In the genomic region with DNA sequence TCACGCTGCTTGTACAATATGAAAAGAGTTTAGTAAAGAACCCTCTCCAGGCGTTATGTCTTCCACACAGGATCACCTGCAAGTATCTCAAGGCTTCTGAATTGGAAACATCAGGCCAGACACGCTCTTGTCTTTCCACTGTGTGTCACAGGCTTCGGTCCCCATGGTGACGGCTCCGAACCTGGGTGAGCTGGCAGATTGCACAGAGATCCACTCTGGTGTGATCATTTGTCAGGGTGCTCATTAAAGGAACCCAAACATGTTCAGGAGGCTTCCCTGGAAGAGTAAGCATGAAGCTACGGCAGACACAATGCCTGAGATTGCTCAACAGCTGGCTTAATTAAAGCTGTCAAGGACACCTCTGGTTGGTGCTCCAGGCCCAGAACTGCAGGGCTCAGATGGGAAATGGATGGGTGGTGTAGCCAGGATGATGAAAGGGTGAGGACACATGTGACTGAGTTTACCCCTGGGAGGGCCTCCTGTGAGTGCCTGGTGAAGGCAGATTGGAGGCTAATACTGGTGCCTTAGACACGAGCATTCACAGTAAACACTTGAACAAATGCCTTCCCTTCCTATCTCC, we compare ENCODE assay signal across 13 mouse cellular contexts.
DNase-seq lines count a peak whose midpoint lies in the region; ATAC-seq lines count a peak whose summit lies in the region.
"Had no signal": no experiment of that assay in that cellular context is flagged by ENCODE, and none has a peak within 500 bp of the region (broad histone marks: within the 10 kb centered on the region; RNA-seq: fewer than 3 reads in every experiment).

No protein-coding gene starts in this region.

- H3K4me1 ChIP-seq in forebrain, embryonic 12.5 days = peaks cover 13% of the 10 kb centered on the region
- H3K4me1 ChIP-seq in forebrain, embryonic 11.5 days (replicated peaks; ENCODE audit: control insufficient read depth, insufficient read depth, low read length) = no peaks in the 10 kb centered on the region
- no peaks in the 10 kb centered on the region for H3K4me1 ChIP-seq in midbrain, embryonic 14.5 days (ENCODE audit: control insufficient read depth, insufficient read depth, low read length)
- H3K4me1 ChIP-seq in midbrain, embryonic 11.5 days (ENCODE audit: control insufficient read depth, insufficient read depth, low read length) = no peaks in the 10 kb centered on the region
- no peaks in the 10 kb centered on the region for H3K4me1 ChIP-seq in heart, embryonic 10.5 days
- H3K4me1 ChIP-seq: embryonic facial prominence, embryonic 15.5 days had no signal

- peak overlapping the region; percentile 37; the same call in 1 of the 2 replicates for H3K27ac ChIP-seq in forebrain, embryonic 12.5 days
- H3K27ac ChIP-seq in forebrain, embryonic 11.5 days (ENCODE audit: low read depth, low read length) = no peak overlapping the region
- 0 out of 2 replicates have a peak overlapping the region, but pooled peaks have one; percentile 37 for H3K27ac ChIP-seq in midbrain, embryonic 14.5 days (replicated peaks; ENCODE audit: low read depth, low read length)
- H3K27ac ChIP-seq in midbrain, embryonic 11.5 days (ENCODE audit: low read depth, low read length) = no peak overlapping the region
- H3K27ac ChIP-seq in heart, embryonic 10.5 days = no peak overlapping the region
- H3K27ac ChIP-seq: embryonic facial prominence, embryonic 15.5 days had no signal

- H3K27me3 ChIP-seq in forebrain, embryonic 12.5 days = no peaks in the 10 kb centered on the region
- no peaks in the 10 kb centered on the region for H3K27me3 ChIP-seq in forebrain, embryonic 11.5 days (ENCODE audit: control insufficient read depth, insufficient read depth, low read length)
- H3K27me3 ChIP-seq in midbrain, embryonic 14.5 days (ENCODE audit: control insufficient read depth, insufficient read depth, low read length) = no peaks in the 10 kb centered on the region
- H3K27me3 ChIP-seq in midbrain, embryonic 11.5 days (ENCODE audit: control insufficient read depth, insufficient read depth, low read length) = no peaks in the 10 kb centered on the region
- no peaks in the 10 kb centered on the region for H3K27me3 ChIP-seq in heart, embryonic 10.5 days (ENCODE audit: insufficient read depth, poor library complexity, severe bottlenecking)
- H3K27me3 ChIP-seq: embryonic facial prominence, embryonic 15.5 days had no signal

- no peak overlapping the region for H3K9ac ChIP-seq in forebrain, embryonic 12.5 days
- H3K9ac ChIP-seq in forebrain, embryonic 11.5 days (ENCODE audit: low read length) = no peak overlapping the region
- H3K9ac ChIP-seq in midbrain, embryonic 14.5 days (replicated peaks; ENCODE audit: low read length) = no peak overlapping the region
- H3K9ac ChIP-seq in midbrain, embryonic 11.5 days (ENCODE audit: low read length) = no peak overlapping the region
- H3K9ac ChIP-seq: embryonic facial prominence, embryonic 15.5 days had no signal

- no peak overlapping the region for H3K4me3 ChIP-seq in forebrain, embryonic 12.5 days (replicated peaks)
- H3K4me3 ChIP-seq in forebrain, embryonic 11.5 days (ENCODE audit: low read depth, low read length) = no peak overlapping the region
- H3K4me3 ChIP-seq in midbrain, embryonic 14.5 days (replicated peaks; ENCODE audit: low read depth, low read length) = no peak overlapping the region
- H3K4me3 ChIP-seq in midbrain, embryonic 11.5 days (ENCODE audit: low read depth, low read length) = no peak overlapping the region
- H3K4me3 ChIP-seq in heart, embryonic 10.5 days = no peak overlapping the region
- H3K4me3 ChIP-seq: embryonic facial prominence, embryonic 15.5 days had no signal

- H3K36me3 ChIP-seq in forebrain, embryonic 12.5 days (replicated peaks) = no peaks in the 10 kb centered on the region
- no peaks in the 10 kb centered on the region for H3K36me3 ChIP-seq in forebrain, embryonic 11.5 days (ENCODE audit: control insufficient read depth, insufficient read depth, low read length)
- no peaks in the 10 kb centered on the region for H3K36me3 ChIP-seq in midbrain, embryonic 14.5 days (ENCODE audit: control insufficient read depth, insufficient read depth, low read length)
- no peaks in the 10 kb centered on the region for H3K36me3 ChIP-seq in midbrain, embryonic 11.5 days (ENCODE audit: control insufficient read depth, insufficient read depth, low read length)
- H3K36me3 ChIP-seq in heart, embryonic 10.5 days = no peaks in the 10 kb centered on the region
- H3K36me3 ChIP-seq: embryonic facial prominence, embryonic 15.5 days had no signal

- 70% methylated on average over 8 of the region's 8 CpGs for WGBS in forebrain, embryonic 12.5 days
- WGBS in forebrain, embryonic 11.5 days = 82% methylated on average over 8 of the region's 8 CpGs
- WGBS in midbrain, embryonic 14.5 days = 62% methylated on average over 8 of the region's 8 CpGs
- 75% methylated on average over 8 of the region's 8 CpGs for WGBS in midbrain, embryonic 11.5 days
- 69% methylated on average over 8 of the region's 8 CpGs for WGBS in heart, embryonic 10.5 days

- H3K9me3 ChIP-seq in forebrain, embryonic 12.5 days = 0 out of 2 replicates have a peak, but pooled peaks cover 7% of the 10 kb centered on the region
- H3K9me3 ChIP-seq in forebrain, embryonic 11.5 days (ENCODE audit: control insufficient read depth, low read length) = no peaks in the 10 kb centered on the region
- no peaks in the 10 kb centered on the region for H3K9me3 ChIP-seq in midbrain, embryonic 14.5 days (ENCODE audit: control insufficient read depth, low read length)
- H3K9me3 ChIP-seq in midbrain, embryonic 11.5 days (ENCODE audit: control insufficient read depth, low read length) = no peaks in the 10 kb centered on the region; the same call in 1 of the 2 replicates
- no peaks in the 10 kb centered on the region; the same call in 1 of the 2 replicates for H3K9me3 ChIP-seq in heart, embryonic 10.5 days
- H3K9me3 ChIP-seq: embryonic facial prominence, embryonic 15.5 days had no signal

- no peak for ATAC-seq in forebrain, embryonic 12.5 days (ENCODE audit: low FRiP score)
- ATAC-seq in forebrain, embryonic 11.5 days (replicated peaks; ENCODE audit: low FRiP score) = no peak
- ATAC-seq in midbrain, embryonic 14.5 days (ENCODE audit: low FRiP score, low TSS enrichment) = no peak
- ATAC-seq in midbrain, embryonic 11.5 days (ENCODE audit: low FRiP score) = no peak

- DNase-seq in forebrain, embryonic 11.5 days (ENCODE audit: low spot score) = no peak
- DNase-seq in midbrain, embryonic 14.5 days = no peak
- no peak for DNase-seq in midbrain, embryonic 11.5 days (ENCODE audit: low spot score, missing footprints)
- peak; percentile 22 to 24 for DNase-seq in layer of hippocampus, postnatal 10 days (ENCODE audit: low spot score in 2 of 2)
- peak; percentile 23 for DNase-seq in right cerebral cortex, postnatal 14 days
- DNase-seq in lung, postnatal 25 days (ENCODE audit: low spot score) = no peak
- no peak for DNase-seq in heart, embryonic 10.5 days (ENCODE audit: low spot score)
- DNase-seq: cerebellum, postnatal 10 days; gastrocnemius, postnatal 25 days; kidney, adult 9 months; thymus, adult 18-20 months had no signal

- H3K4me2 ChIP-seq in forebrain, embryonic 12.5 days = no peak overlapping the region
- H3K4me2 ChIP-seq in forebrain, embryonic 11.5 days (ENCODE audit: low read depth, low read length, severe bottlenecking) = no peak overlapping the region
- no peak overlapping the region for H3K4me2 ChIP-seq in midbrain, embryonic 14.5 days (ENCODE audit: low read length)
- no peak overlapping the region for H3K4me2 ChIP-seq in midbrain, embryonic 11.5 days
- H3K4me2 ChIP-seq: embryonic facial prominence, embryonic 15.5 days had no signal

Comparison
In these comparisons a context has a peak if more than half of its experiments do, and no peak if none do; other contexts are left out.
1. H3K27ac ChIP-seq: peak in forebrain, embryonic 12.5 days (single experiment) and midbrain, embryonic 14.5 days (single experiment); none in forebrain, embryonic 11.5 days (single experiment), midbrain, embryonic 11.5 days (single experiment) and heart, embryonic 10.5 days (single experiment).
2. DNase-seq: peak in layer of hippocampus, postnatal 10 days (2 of 2) and right cerebral cortex, postnatal 14 days (single experiment); none in forebrain, embryonic 11.5 days (single experiment), midbrain, embryonic 14.5 days (single experiment), midbrain, embryonic 11.5 days (single experiment), lung, postnatal 25 days (single experiment) and heart, embryonic 10.5 days (single experiment).